Mouse (Mus musculus): ENCODE measurements at regions not wholly inside any gene's neighbourhood (a gene's known extent, or its start where the extent isn't known, plus 50 kb on each side); places are given as distances from the start of the nearest gene placed in this dataset.
"Not testable (repeated sequence)": the region's sequence is repeated elsewhere in the genome, so short reads cannot be mapped to it uniquely, and the experiment has no call there.

- ATAC-seq (replicated peaks; ENCODE audit: low FRiP score, low read depth) = no peak
- 74% methylated on average over 10 of the region's 10 CpGs for WGBS
- no peaks in the 10 kb centered on the region for H3K9me3 ChIP-seq (replicated peaks; ENCODE audit: low read length)
Measured at GRCm38 (mm10) chr10:14314004-14314581, 231.4 kb downstream of the Adgrg6 start.

DNA sequence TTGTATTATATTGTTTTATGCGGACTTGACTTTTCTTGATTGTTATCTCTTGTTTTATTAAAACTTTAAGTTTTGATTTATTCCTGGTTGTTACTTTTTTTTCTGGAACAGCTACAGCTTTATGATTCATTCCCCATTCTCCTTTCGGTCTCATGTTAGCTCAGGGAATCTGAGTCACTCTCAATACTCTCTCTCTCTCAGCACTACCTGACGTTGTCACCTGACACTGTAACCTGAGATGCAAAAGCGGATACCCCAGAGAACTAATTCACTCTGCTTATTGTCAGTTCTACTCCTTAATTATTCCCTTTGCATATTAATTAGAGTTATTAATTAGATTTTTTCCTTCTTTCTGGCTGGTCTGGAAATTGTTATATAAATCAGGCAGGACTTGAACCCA is 232.5 kb downstream of the Adgrg6 start:
- ATAC-seq (replicated peaks; ENCODE audit: low FRiP score, low read depth) = no peak
- Histone ChIP-seq H3K4me3 (replicated peaks; ENCODE audit: low read depth, low read length) (no peak overlapping the region), H3K4me2 (ENCODE audit: low read length) (no peak overlapping the region), H3K36me3 (ENCODE audit: insufficient read depth, low read length) (no peaks in the 10 kb centered on the region), H3K9ac (ENCODE audit: low read depth, low read length) (no peak overlapping the region), H3K9me3 (replicated peaks; ENCODE audit: low read length) (no peaks in the 10 kb centered on the region), H3K27ac (no peak overlapping the region), H3K27me3 (ENCODE audit: insufficient read depth, low read length) (no peaks in the 10 kb centered on the region), H3K4me1 (replicated peaks; ENCODE audit: insufficient read depth, low read length) (no peaks in the 10 kb centered on the region)
- DNase-seq (ENCODE audit: low spot score) = no peak
- 63% methylated on average over 4 of the region's 4 CpGs for WGBS
- TF ChIP-seq CTCF (IDR thresholded peaks at IDR 0.05; ENCODE audit: low read depth) = no peak

More at GRCm38 (mm10) chr10:14314004-14314581, 231.4 kb downstream of the Adgrg6 start:
- no peaks in the 10 kb centered on the region for H3K4me1 ChIP-seq (replicated peaks; ENCODE audit: insufficient read depth, low read length)
- H3K36me3 ChIP-seq (ENCODE audit: insufficient read depth, low read length) = no peaks in the 10 kb centered on the region
- no peak for TF ChIP-seq CTCF (IDR thresholded peaks at IDR 0.05; ENCODE audit: low read depth)
- H3K27me3 ChIP-seq (ENCODE audit: insufficient read depth, low read length) = no peaks in the 10 kb centered on the region
- H3K27ac ChIP-seq = no peak overlapping the region
- no peak overlapping the region for H3K4me3 ChIP-seq (replicated peaks; ENCODE audit: low read depth, low read length)
- no peak for DNase-seq (ENCODE audit: low spot score)
- H3K9ac ChIP-seq (ENCODE audit: low read depth, low read length) = no peak overlapping the region
- no peak overlapping the region for H3K4me2 ChIP-seq (ENCODE audit: low read length)

DNA sequence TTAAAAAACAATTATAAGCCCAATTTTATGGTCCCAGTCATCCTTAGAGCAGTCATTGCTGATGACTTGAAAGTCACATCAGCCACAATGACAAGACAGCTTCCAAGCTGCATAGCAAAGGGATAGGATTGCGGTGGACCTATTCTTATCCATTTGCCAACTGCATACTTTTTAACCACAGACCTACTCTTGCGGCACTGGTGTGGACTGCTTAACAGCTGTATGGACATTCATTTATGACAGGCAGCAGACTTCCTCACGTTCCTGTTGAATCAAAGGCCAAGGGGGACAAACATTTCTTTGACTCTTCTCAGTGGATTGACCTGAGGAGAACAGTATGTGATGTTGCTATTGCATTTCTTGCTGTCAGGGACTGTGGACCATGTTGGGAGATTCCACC is 233.5 kb downstream of the Adgrg6 start:
- H3K4me2 ChIP-seq (ENCODE audit: low read length) = no peak overlapping the region
- H3K4me1 ChIP-seq (replicated peaks; ENCODE audit: insufficient read depth, low read length) = no peaks in the 10 kb centered on the region
- H3K9me3 ChIP-seq (replicated peaks; ENCODE audit: low read length) = no peaks in the 10 kb centered on the region
- no peak overlapping the region for H3K9ac ChIP-seq (ENCODE audit: low read depth, low read length)
- ATAC-seq (replicated peaks; ENCODE audit: low FRiP score, low read depth) = no peak
- WGBS = 71% methylated on average over 3 of the region's 3 CpGs
- H3K27me3 ChIP-seq (ENCODE audit: insufficient read depth, low read length) = no peaks in the 10 kb centered on the region
- H3K36me3 ChIP-seq (ENCODE audit: insufficient read depth, low read length) = no peaks in the 10 kb centered on the region
- DNase-seq (ENCODE audit: low spot score) = no peak
- H3K27ac ChIP-seq = no peak overlapping the region
- H3K4me3 ChIP-seq (replicated peaks; ENCODE audit: low read depth, low read length) = no peak overlapping the region
- TF ChIP-seq CTCF (IDR thresholded peaks at IDR 0.05; ENCODE audit: low read depth) = no peak

DNA sequence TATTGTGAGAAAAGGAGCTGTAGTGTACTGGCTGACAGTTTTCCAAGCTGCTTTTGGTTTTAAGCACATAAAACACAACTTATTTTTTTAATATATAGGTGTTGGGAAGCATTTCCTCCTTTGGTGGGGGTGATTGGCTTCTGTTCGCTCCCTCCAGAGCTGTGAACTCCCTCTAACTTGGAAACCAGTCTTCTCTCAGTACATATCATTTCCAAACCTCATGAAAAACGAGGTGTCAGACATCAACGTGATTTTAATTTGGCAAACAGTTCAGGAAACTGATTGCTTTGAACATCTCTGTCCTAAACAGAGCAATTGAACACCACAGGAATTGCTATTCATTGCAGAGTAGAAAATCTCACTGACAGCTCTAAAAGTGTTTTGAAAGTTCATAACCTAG is 238.6 kb downstream of the Adgrg6 start:
- 42% methylated on average over 3 of the region's 3 CpGs for WGBS
- no peak overlapping the region for H3K27ac ChIP-seq
- no peaks in the 10 kb centered on the region for H3K4me1 ChIP-seq (replicated peaks; ENCODE audit: insufficient read depth, low read length)
- ATAC-seq (replicated peaks; ENCODE audit: low FRiP score, low read depth) = no peak
- TF ChIP-seq CTCF (IDR thresholded peaks at IDR 0.05; ENCODE audit: low read depth) = no peak
- H3K36me3 ChIP-seq (ENCODE audit: insufficient read depth, low read length) = no peaks in the 10 kb centered on the region
- DNase-seq (ENCODE audit: low spot score) = no peak
- H3K27me3 ChIP-seq (ENCODE audit: insufficient read depth, low read length) = no peaks in the 10 kb centered on the region
- no peak overlapping the region for H3K4me3 ChIP-seq (replicated peaks; ENCODE audit: low read depth, low read length)
- H3K4me2 ChIP-seq (ENCODE audit: low read length) = no peak overlapping the region
- no peak overlapping the region for H3K9ac ChIP-seq (ENCODE audit: low read depth, low read length)
- no peaks in the 10 kb centered on the region for H3K9me3 ChIP-seq (replicated peaks; ENCODE audit: low read length)

GRCm38 (mm10) chr10:14303476-14303875 is 242.0 kb downstream of the Adgrg6 start:
- H3K4me2 ChIP-seq (ENCODE audit: low read length) = no peak overlapping the region
- ATAC-seq (replicated peaks; ENCODE audit: low FRiP score, low read depth) = no peak
- H3K4me3 ChIP-seq (replicated peaks; ENCODE audit: low read depth, low read length) = no peak overlapping the region
- no peaks in the 10 kb centered on the region for H3K36me3 ChIP-seq (ENCODE audit: insufficient read depth, low read length)
- TF ChIP-seq CTCF (IDR thresholded peaks at IDR 0.05; ENCODE audit: low read depth) = no peak
- no peaks in the 10 kb centered on the region for H3K27me3 ChIP-seq (ENCODE audit: insufficient read depth, low read length)
- H3K9ac ChIP-seq (ENCODE audit: low read depth, low read length) = no peak overlapping the region
- no peaks in the 10 kb centered on the region for H3K9me3 ChIP-seq (replicated peaks; ENCODE audit: low read length)
- no peak for DNase-seq (ENCODE audit: low spot score)
- H3K27ac ChIP-seq = no peak overlapping the region
- no peaks in the 10 kb centered on the region for H3K4me1 ChIP-seq (replicated peaks; ENCODE audit: insufficient read depth, low read length)

DNA sequence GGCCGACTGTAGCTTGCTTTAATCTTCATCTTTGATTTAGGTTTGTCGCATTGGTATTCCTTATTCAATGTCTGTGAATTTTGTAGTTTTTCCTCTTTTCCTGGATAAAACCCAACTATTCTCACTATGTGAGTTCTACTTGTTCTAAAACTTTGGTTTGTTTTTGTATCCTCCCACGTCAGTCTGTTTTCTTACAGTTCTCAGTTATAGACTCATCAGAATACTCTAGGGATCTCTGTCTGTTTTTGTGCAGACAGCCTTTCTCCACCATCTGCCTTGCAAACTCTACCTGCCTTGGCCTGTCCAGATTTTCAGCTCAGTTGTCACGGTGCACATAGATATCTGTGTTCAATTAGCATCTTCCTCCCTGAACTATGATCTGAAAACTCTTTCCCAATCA is 249.3 kb downstream of the Adgrg6 start:
- Histone ChIP-seq H3K4me2 (ENCODE audit: low read length) (no peak overlapping the region), H3K36me3 (ENCODE audit: insufficient read depth, low read length) (no peaks in the 10 kb centered on the region), H3K4me1 (replicated peaks; ENCODE audit: insufficient read depth, low read length) (no peaks in the 10 kb centered on the region), H3K27me3 (ENCODE audit: insufficient read depth, low read length) (no peaks in the 10 kb centered on the region), H3K9ac (ENCODE audit: low read depth, low read length) (no peak overlapping the region), H3K4me3 (replicated peaks; ENCODE audit: low read depth, low read length) (no peak overlapping the region), H3K27ac (no peak overlapping the region), H3K9me3 (replicated peaks; ENCODE audit: low read length) (no peaks in the 10 kb centered on the region)
- no peak for TF ChIP-seq CTCF (IDR thresholded peaks at IDR 0.05; ENCODE audit: low read depth)
- 85% methylated on average over 4 of the region's 4 CpGs for WGBS
- ATAC-seq (replicated peaks; ENCODE audit: low FRiP score, low read depth) (no peak), DNase-seq (ENCODE audit: low spot score) (no peak)

GRCm38 (mm10) chr10:14292701-14293100 is 252.8 kb downstream of the Adgrg6 start:
- H3K27me3 ChIP-seq (ENCODE audit: insufficient read depth, low read length); H3K27ac ChIP-seq; H3K4me3 ChIP-seq (replicated peaks; ENCODE audit: low read depth, low read length); H3K9me3 ChIP-seq (replicated peaks; ENCODE audit: low read length); H3K9ac ChIP-seq (ENCODE audit: low read depth, low read length); H3K4me1 ChIP-seq (replicated peaks; ENCODE audit: insufficient read depth, low read length); H3K4me2 ChIP-seq (ENCODE audit: low read length); H3K36me3 ChIP-seq (ENCODE audit: insufficient read depth, low read length); DNase-seq (ENCODE audit: low spot score); ATAC-seq (replicated peaks; ENCODE audit: low FRiP score, low read depth): not testable (repeated sequence)
- 79% methylated on average over 8 of the region's 8 CpGs for WGBS
